Mouse (Mus musculus): ENCODE measurements around the gene Usp36. TPM values are rescaled to one million over a fixed set of nuclear protein-coding genes. Genes with fewer than 3 reads are reported as not detected.

Usp36 gene
- total RNA-seq, 2 experiments from 2014 or later = 32.1 to 33.1 TPM

DNA sequence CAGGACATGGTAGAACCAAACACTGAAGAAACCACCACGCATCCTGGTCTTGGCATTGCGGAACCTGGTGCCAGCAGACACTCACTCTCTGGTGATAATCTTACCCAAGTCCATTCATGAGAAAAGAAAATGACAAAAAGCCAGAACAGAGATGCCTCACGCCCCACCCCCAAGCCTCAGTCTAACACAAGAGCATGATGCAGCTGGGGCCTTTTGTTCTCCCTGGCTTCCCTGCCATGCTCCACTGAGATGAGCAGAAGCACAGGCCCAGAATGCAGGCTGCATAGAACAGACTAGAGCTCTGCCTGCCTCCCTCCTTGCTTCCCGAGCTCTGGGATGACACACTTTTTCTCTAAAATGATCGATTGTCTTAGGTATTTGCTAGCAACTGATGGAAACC lies 26.9 kb downstream of the Usp36 start:
- TF ChIP-seq CTCF (IDR thresholded peaks at IDR 0.05) = no peak
- Histone ChIP-seq H3K4me3 (no peak overlapping the region), H3K27ac (0 out of 2 replicates have a peak overlapping the region, but pooled peaks have one; percentile 36)
- no peak for DNase-seq (ENCODE audit: extremely low spot score in 1 of 2, low spot score in 2 of 2)
- intact Hi-C loops (cut with DNase I) = no loop called here

GRCm38 (mm10) chr11:118260081-118260480 lies 30.0 kb downstream of the Usp36 start:
- DNase-seq (ENCODE audit: extremely low spot score in 1 of 2, low spot score in 2 of 2) = no peak
- Histone ChIP-seq H3K4me3 (no peak overlapping the region), H3K27ac (no peak overlapping the region)
- intact Hi-C loops (cut with DNase I) = no loop called here
- TF ChIP-seq CTCF (IDR thresholded peaks at IDR 0.05) = no peak

- TF ChIP-seq CTCF (IDR thresholded peaks at IDR 0.05) = no peak
- no peak overlapping the region for H3K4me3 ChIP-seq
- DNase-seq (ENCODE audit: extremely low spot score in 1 of 2, low spot score in 2 of 2) = no peak
- no peak overlapping the region for H3K27ac ChIP-seq
- intact Hi-C loops (cut with DNase I) = no loop called here
These were observed 30.5 kb downstream of the Usp36 start for GRCm38 (mm10) chr11:118259580-118259979.

- TF ChIP-seq CTCF (IDR thresholded peaks at IDR 0.05) = no peak
- H3K4me3 ChIP-seq = no peak overlapping the region
- no peak for DNase-seq (ENCODE audit: extremely low spot score in 1 of 2, low spot score in 2 of 2)
- intact Hi-C loops (cut with DNase I) = no loop called here
- H3K27ac ChIP-seq = no peak overlapping the region
These were observed 33.7 kb downstream of the Usp36 start for GRCm38 (mm10) chr11:118256371-118256770.

- intact Hi-C loops (cut with DNase I) = no loop called here
- no peak for TF ChIP-seq CTCF (IDR thresholded peaks at IDR 0.05)
- no peak overlapping the region for H3K4me3 ChIP-seq
- peak; percentile 45 to 49 for DNase-seq (ENCODE audit: extremely low spot score in 1 of 2, low spot score in 2 of 2)
- peak overlapping the region; percentile 82 for H3K27ac ChIP-seq
These were observed 35.7 kb downstream of the Usp36 start for GRCm38 (mm10) chr11:118254159-118254951.

DNA sequence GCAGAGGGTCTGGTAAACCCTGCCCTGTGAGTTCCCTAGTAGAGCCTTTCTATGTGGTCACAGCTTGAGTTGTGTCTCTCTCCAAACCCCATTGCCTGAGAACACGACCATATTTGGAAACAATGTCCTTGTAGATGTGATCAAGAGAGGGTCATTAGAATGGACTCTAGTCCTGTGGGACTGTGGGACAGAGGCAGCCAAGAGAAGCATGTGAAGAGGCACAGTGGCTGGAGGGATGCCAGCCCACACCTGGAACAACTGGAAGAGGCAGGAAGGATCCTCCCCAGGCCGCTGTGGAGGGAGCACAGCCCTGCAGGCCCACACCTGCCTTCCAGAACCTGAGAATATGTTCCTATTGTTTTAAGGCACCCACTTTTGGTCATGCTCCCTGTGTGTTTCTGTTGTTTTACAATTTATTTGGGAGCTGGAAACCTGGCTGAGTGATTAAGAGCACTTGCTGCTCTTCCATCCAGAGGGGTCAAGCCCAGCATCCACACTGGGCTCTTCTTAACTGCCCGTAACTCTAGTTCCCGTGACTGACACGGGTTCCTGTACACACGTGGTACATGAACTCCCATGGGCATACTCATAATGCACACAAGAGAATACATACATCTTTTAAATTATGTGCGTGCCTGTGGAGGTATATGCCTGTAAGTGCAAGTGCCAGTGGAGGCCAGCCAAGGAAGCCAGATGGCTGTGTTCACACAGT lies 36.4 kb downstream of the Usp36 start:
- no peak for DNase-seq (ENCODE audit: extremely low spot score in 1 of 2, low spot score in 2 of 2)
- H3K4me3 ChIP-seq = no peak overlapping the region
- peak overlapping the region; percentile 82 for H3K27ac ChIP-seq
- TF ChIP-seq CTCF (IDR thresholded peaks at IDR 0.05) = no peak
- intact Hi-C loops (cut with DNase I) = no loop called here

DNA sequence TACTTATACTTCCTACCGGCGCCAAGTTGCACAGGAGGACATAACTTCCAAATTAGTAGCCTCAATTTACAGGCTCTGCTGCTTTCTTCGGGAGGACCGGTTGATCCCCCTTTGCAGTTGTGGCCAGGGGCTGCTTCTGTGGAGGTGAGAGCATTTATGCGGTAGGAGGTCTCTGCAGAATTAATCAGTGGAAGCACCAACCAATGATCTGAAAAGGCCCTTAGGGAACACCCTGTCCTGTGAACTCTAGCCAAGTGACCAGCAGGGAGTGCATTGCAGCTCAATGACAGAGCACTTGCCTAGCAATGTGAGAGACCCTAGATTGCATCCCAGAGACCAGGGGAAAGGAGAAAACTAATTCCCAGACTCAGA lies 41.0 kb downstream of the Usp36 start:
- no peak for DNase-seq (ENCODE audit: extremely low spot score in 1 of 2, low spot score in 2 of 2)

GRCm38 (mm10) chr11:118248150-118249011 lies 41.7 kb downstream of the Usp36 start, which contains the start of gene Cyth1:
TSS of gene Cyth1 (minus strand) at chr11:118248592.
- TF ChIP-seq CTCF (IDR thresholded peaks at IDR 0.05) = no peak
- intact Hi-C loops (cut with DNase I) = loop anchor here (2.0 kb wide), 1 partner anchor 42 kb away; the partner anchor contains the start of gene Usp36
- peak within 1 kb of the TSS; percentile 91 for H3K27ac ChIP-seq
- H3K4me3 ChIP-seq = peak within 1 kb of the TSS; percentile 60
- peak; percentile 98 for DNase-seq (ENCODE audit: extremely low spot score in 1 of 2, low spot score in 2 of 2)

More for the DNA sequence above, 41.0 kb downstream of the Usp36 start:
- intact Hi-C loops (cut with DNase I) = loop anchor here (2.0 kb wide), 1 partner anchor 42 kb away; the partner anchor contains the start of gene Usp36
- Histone ChIP-seq H3K27ac (peak overlapping the region; percentile 91), H3K4me3 (peak overlapping the region; percentile 60)
- no peak; the same call in 1 of the 2 replicates for TF ChIP-seq CTCF (IDR thresholded peaks at IDR 0.05)

GRCm38 (mm10) chr11:118247359-118248095 lies 42.5 kb downstream of the Usp36 start:
- peak overlapping the region; percentile 88 for H3K27ac ChIP-seq
- TF ChIP-seq CTCF (IDR thresholded peaks at IDR 0.05) = no peak
- peak overlapping the region; percentile 60 for H3K4me3 ChIP-seq
- intact Hi-C loops (cut with DNase I) = loop anchor here (2.0 kb wide), 1 partner anchor 43 kb away; the partner anchor contains the start of gene Usp36
- no peak for DNase-seq (ENCODE audit: extremely low spot score in 1 of 2, low spot score in 2 of 2)

- TF ChIP-seq CTCF (IDR thresholded peaks at IDR 0.05) = no peak
These were observed 43.3 kb downstream of the Usp36 start for GRCm38 (mm10) chr11:118246724-118247123.

GRCm38 (mm10) chr11:118245130-118245529 lies 44.9 kb downstream of the Usp36 start:
- intact Hi-C loops (cut with DNase I) = no loop called here
- Histone ChIP-seq H3K27ac (no peak overlapping the region), H3K4me3 (no peak overlapping the region)
- no peak for DNase-seq (ENCODE audit: extremely low spot score in 1 of 2, low spot score in 2 of 2)
- no peak for TF ChIP-seq CTCF (IDR thresholded peaks at IDR 0.05)

More at GRCm38 (mm10) chr11:118246724-118247123, 43.3 kb downstream of the Usp36 start:
- no peak for DNase-seq (ENCODE audit: extremely low spot score in 1 of 2, low spot score in 2 of 2)
- intact Hi-C loops (cut with DNase I) = no loop called here
- Histone ChIP-seq H3K27ac (no peak overlapping the region), H3K4me3 (peak overlapping the region; percentile 60)

Data from left cerebral cortex, adult 2 months (tissue).